Mouse (Mus musculus): ENCODE data around the gene Tmem213. TPM values are rescaled to one million over a fixed set of nuclear protein-coding genes. Genes with fewer than 3 reads are reported as not detected.

Tmem213 gene
- total RNA-seq, 2 experiments from 2014 or later, result not detected

GRCm38 (mm10) chr6:38147301-38147700 lies 38.2 kb downstream of the Tmem213 start:
- ATAC-seq (replicated peaks; ENCODE audit: low FRiP score, poor library complexity, severe bottlenecking), result no peak

GRCm38 (mm10) chr6:38148626-38149025 lies 39.6 kb downstream of the Tmem213 start:
- ATAC-seq (replicated peaks; ENCODE audit: low FRiP score, poor library complexity, severe bottlenecking), result no peak

- no peak for ATAC-seq (replicated peaks; ENCODE audit: low FRiP score, poor library complexity, severe bottlenecking)
These were observed 40.4 kb downstream of the Tmem213 start for GRCm38 (mm10) chr6:38149483-38149882.

GRCm38 (mm10) chr6:38152305-38152704 lies 43.2 kb downstream of the Tmem213 start:
- no peak for ATAC-seq (replicated peaks; ENCODE audit: low FRiP score, poor library complexity, severe bottlenecking)

GRCm38 (mm10) chr6:38156204-38156603 lies 47.1 kb downstream of the Tmem213 start:
- no peak for ATAC-seq (replicated peaks; ENCODE audit: low FRiP score, poor library complexity, severe bottlenecking)

DNA sequence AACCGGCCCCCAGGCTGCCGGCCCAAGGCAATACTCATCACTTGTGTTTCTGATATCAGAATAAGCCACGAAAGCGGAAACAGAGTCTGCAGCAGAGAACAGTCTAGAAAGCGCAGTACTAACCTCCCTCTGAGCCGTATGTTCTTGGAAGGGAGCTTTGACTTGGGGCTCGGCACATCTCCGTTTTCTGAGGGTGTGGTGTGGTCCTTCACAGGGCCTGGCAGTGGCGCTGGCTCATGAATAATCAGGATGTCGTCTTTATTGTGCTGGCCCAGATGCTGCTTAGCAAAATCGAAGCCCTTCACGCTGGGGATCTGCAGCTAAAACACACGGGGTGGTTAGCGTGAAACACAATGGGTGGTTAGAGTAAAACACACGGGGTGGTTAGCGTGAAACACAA lies 48.9 kb downstream of the Tmem213 start:
- ATAC-seq (replicated peaks; ENCODE audit: low FRiP score, poor library complexity, severe bottlenecking), result no peak

- no peak for ATAC-seq (replicated peaks; ENCODE audit: low FRiP score, poor library complexity, severe bottlenecking)
These were observed 50.5 kb downstream of the Tmem213 start for GRCm38 (mm10) chr6:38159576-38159975.

DNA sequence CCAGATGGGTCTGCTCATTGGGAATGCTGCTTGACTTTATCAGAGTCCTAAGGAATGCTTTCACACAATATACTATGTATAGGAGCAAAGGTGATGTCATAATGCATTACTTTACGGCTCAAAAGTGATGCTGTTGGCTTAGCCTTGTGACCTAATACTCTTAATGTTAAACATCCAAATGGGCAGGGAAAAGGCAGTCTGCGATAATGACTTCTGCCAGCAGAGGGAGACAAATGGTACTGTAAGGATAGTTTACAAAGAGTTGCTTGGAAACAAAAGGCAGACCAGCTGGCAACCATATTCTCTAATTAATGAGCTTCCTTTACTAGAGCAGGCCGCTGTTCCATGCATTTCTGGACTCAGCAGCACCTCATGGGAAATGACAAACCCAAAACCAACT lies 51.0 kb downstream of the Tmem213 start:
- peak; percentile 44; the same call in 1 of the 2 replicates for ATAC-seq (replicated peaks; ENCODE audit: low FRiP score, poor library complexity, severe bottlenecking)

- ATAC-seq (replicated peaks; ENCODE audit: low FRiP score, poor library complexity, severe bottlenecking), result no peak
These were observed 51.5 kb downstream of the Tmem213 start for GRCm38 (mm10) chr6:38160556-38160955.

DNA sequence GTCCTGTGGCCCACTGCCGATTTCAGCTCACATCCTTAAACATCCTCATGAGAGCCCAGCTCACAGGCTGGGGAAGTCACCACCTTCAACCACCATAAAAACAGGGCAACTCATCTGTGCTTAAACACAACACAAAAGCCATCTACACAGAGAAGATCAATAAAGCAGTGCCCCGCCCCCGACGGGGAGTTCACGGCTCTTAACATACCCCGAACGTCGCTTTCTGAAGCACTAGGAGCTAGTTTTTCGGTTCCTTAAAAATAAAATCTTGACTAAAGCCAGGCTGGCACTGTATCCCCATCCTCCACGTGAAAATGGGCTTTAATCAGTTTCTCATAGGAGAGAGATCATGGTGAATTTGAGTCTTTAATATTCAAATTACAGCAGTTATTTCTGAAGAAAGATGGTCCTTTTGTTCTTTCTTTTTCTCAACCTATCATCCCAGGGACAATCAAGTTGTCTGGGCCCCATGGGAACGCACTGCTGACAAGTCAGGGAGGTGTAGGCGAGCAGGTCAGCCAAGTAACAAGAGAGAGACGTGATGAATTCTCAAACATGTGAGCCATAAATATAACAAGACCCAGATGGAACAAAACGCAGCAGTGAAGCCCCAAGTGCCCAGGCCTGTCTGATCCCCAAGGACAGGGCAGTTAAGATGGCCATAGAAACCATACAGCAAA lies 53.9 kb downstream of the Tmem213 start:
- no peak for ATAC-seq (replicated peaks; ENCODE audit: low FRiP score, poor library complexity, severe bottlenecking)

DNA sequence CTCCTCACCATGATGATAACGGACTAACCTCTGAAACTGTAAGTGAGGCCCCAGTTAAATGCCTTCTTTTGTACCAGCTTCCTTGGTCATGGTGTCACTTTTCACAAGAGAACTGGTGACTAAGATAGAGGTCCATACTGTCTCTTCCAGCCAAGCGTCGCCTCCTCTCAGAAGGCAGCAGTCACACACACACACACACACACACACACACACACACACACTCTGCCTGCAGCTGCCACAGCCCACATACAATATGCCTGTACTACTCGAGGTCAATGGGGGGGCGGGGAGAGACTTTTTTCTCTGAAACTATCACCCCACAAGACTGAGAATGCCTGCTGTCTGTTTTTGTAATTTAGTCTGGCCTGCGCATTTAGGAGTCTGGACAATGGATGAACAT lies 55.6 kb downstream of the Tmem213 start:
- ATAC-seq (replicated peaks; ENCODE audit: low FRiP score, poor library complexity, severe bottlenecking), result no peak

DNA sequence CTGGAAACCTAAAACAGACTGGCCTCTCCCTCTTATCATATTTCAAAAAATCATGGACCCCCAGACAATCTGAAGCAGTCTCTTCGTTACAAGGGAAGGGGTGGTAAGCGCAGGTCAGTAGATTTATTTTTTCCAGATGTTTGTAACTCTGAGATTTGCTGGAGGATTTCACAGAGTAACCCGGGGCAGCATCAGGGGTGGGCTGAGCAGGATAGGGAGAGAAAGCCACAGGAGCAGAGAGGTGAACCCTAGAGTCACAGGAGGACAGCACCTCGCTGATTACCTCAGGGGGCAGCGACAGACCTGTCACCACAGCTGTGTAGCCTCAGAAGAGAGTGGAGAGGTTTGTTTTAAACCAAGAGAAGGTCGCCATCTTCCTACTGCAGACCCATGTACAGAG lies 56.3 kb downstream of the Tmem213 start:
- ATAC-seq (replicated peaks; ENCODE audit: low FRiP score, poor library complexity, severe bottlenecking), result no peak

Other genes with a start within 250 kb of the Tmem213 start
- 17.5 and 29.7 TPM in 2 replicates for gene Trim24, start 238.4 kb upstream of the Tmem213 start, total RNA-seq (2015; ENCODE audit: low replicate concordance)
- gene Trim24, start 238.4 kb upstream of the Tmem213 start, total RNA-seq (2017; ENCODE audit: low replicate concordance), result 22.0 and 23.4 TPM in 2 replicates
- not detected in 2 replicates for gene Svopl, start 62.3 kb upstream of the Tmem213 start, total RNA-seq (2015; ENCODE audit: low replicate concordance)
- not detected in 2 replicates for gene Svopl, start 62.3 kb upstream of the Tmem213 start, total RNA-seq (2017; ENCODE audit: low replicate concordance)
- 0.38 and 0.63 TPM in 2 replicates for gene Atp6v0a4, start 15.3 kb downstream of the Tmem213 start, total RNA-seq (2015; ENCODE audit: low replicate concordance)
- not detected in 2 replicates for gene Atp6v0a4, start 15.3 kb downstream of the Tmem213 start, total RNA-seq (2017; ENCODE audit: low replicate concordance)
- gene D630045J12Rik, start 144.8 kb downstream of the Tmem213 start, total RNA-seq (2015; ENCODE audit: low replicate concordance), result 0.19 TPM in 1 of 2 replicates, not detected in the other
- 0.09 and 1.5 TPM in 2 replicates for gene D630045J12Rik, start 144.8 kb downstream of the Tmem213 start, total RNA-seq (2017; ENCODE audit: low replicate concordance)
- gene Zc3hav1l, start 190.0 kb downstream of the Tmem213 start, total RNA-seq (2015; ENCODE audit: low replicate concordance), result 2.5 and 4.8 TPM in 2 replicates
- gene Zc3hav1l, start 190.0 kb downstream of the Tmem213 start, total RNA-seq (2017; ENCODE audit: low replicate concordance), result 1.8 and 3.8 TPM in 2 replicates
- 266 and 278 TPM in 2 replicates for gene Zc3hav1, start 245.3 kb downstream of the Tmem213 start, total RNA-seq (2015; ENCODE audit: low replicate concordance)
- 348 and 360 TPM in 2 replicates for gene Zc3hav1, start 245.3 kb downstream of the Tmem213 start, total RNA-seq (2017; ENCODE audit: low replicate concordance)

Measured in erythroblast, adult 5-6 weeks (primary cell).